Mouse (Mus musculus) ES-Bruce4 (cell line): ENCODE measurements around the gene Gm17332.

Experiments
- CTCF ChIP-seq: IDR thresholded peaks from one replicate; pipeline ENCODE4 v1.8.1; 2011; ENCODE audit warnings: low read depth, low read length
- EP300 ChIP-seq: IDR thresholded peaks from 2 replicates; pipeline ENCODE4 v1.6.1; 2011; ENCODE audit warnings: low read depth, low read length; ENCODE audit not compliant: insufficient read depth

- TF ChIP-seq EP300 (no peak), CTCF (no peak)
These were observed 25.2 kb downstream of the Gm17332 start for GRCm38 (mm10) chr11:31157021-31157420.
